Mouse (Mus musculus) hindbrain, embryonic 14.5 days (tissue): ENCODE measurements at regions not wholly inside any gene's neighbourhood (a gene's known extent, or its start where the extent isn't known, plus 50 kb on each side); places are given as distances from the start of the nearest gene placed in this dataset.

Experiments used
- ATAC-seq: fragments of 200-750 bp; cut with Nextera tagmentation; 2 replicates; pipeline ENCODE4 v1.8.0; 2017; ENCODE audit warnings: moderate number of reproducible peaks, mild to moderate bottlenecking, moderate TSS enrichment, moderate library complexity; ENCODE audit not compliant: low FRiP score
- DNase-seq: peaks from one replicate; pipeline ENCODE4 v3.0.0-alpha.2; 2015; ENCODE audit warnings: low spot score
- H3K27ac ChIP-seq: fragments of 300-500 bp; sonication (generic); 2 replicates; pipeline ENCODE4 v1.5.1; 2014; ENCODE audit warnings: mild to moderate bottlenecking, moderate library complexity
- H3K27me3 ChIP-seq: fragments of 300-500 bp; sonication (generic); 2 replicates; pipeline ENCODE4 v1.6.1; 2014; ENCODE audit warnings: mild to moderate bottlenecking, low read length, mixed read lengths; ENCODE audit not compliant: control insufficient read depth, insufficient read depth
- H3K36me3 ChIP-seq: fragments of 300-500 bp; sonication (generic); replicated peaks from 2 replicates; pipeline ENCODE4 v1.6.1; 2014; ENCODE audit not compliant: control insufficient read depth, insufficient read depth
- H3K4me1 ChIP-seq: fragments of 300-500 bp; sonication (generic); replicated peaks from 2 replicates; pipeline ENCODE4 v1.6.1; 2014; ENCODE audit warnings: antibody characterized with exemption, low read length, mixed read lengths; ENCODE audit not compliant: control insufficient read depth, insufficient read depth
- H3K4me2 ChIP-seq: fragments of 300-500 bp; sonication (generic); replicated peaks from 2 replicates; pipeline ENCODE4 v1.6.1; 2014; ENCODE audit warnings: mild to moderate bottlenecking, moderate library complexity
- H3K4me3 ChIP-seq: fragments of 300-500 bp; sonication (generic); replicated peaks from 2 replicates; pipeline ENCODE4 v1.5.1; 2014; ENCODE audit warnings: mild to moderate bottlenecking, low read length
- H3K9ac ChIP-seq: fragments of 300-500 bp; sonication (generic); 2 replicates; pipeline ENCODE4 v1.6.1; 2014
- H3K9me3 ChIP-seq: fragments of 300-500 bp; sonication (generic); 2 replicates; pipeline ENCODE4 v1.6.1; 2016; ENCODE audit warnings: low read length; ENCODE audit not compliant: control insufficient read depth
- WGBS: fragments of 180-500 bp; shearing (Covaris S2); extraction: QIAGEN DNeasy Blood & Tissue Kit; methylation state at CpG from one replicate; pipeline ENCODE4 v1.1.7; 2014; 5-methylcytosine and 5-hydroxymethylcytosine counted together

GRCm38 (mm10) chrX:92981141-92981540 is 305.1 kb upstream of the Arx start:
- ATAC-seq = no peak
- Histone ChIP-seq H3K27me3 (no peaks in the 10 kb centered on the region), H3K4me3 (no peak overlapping the region)

GRCm38 (mm10) chrX:93002236-93002976 is 283.8 kb upstream of the Arx start:
- H3K4me3 ChIP-seq = no peak overlapping the region
- H3K27ac ChIP-seq = no peak overlapping the region
- no peak overlapping the region for H3K4me2 ChIP-seq
- ATAC-seq = no peak
- no peak overlapping the region for H3K9ac ChIP-seq
- H3K4me1 ChIP-seq = no peaks in the 10 kb centered on the region
- H3K27me3 ChIP-seq = no peaks in the 10 kb centered on the region
- no peaks in the 10 kb centered on the region for H3K9me3 ChIP-seq
- no peak for DNase-seq
- H3K36me3 ChIP-seq = no peaks in the 10 kb centered on the region
- WGBS = 68% methylated on average over 9 of the region's 9 CpGs

More at GRCm38 (mm10) chrX:92981141-92981540, 305.1 kb upstream of the Arx start:
- Histone ChIP-seq H3K36me3 (no peaks in the 10 kb centered on the region), H3K9ac (no peak overlapping the region), H3K4me1 (no peaks in the 10 kb centered on the region), H3K4me2 (no peak overlapping the region), H3K27ac (no peak overlapping the region), H3K9me3 (no peaks in the 10 kb centered on the region)
- DNase-seq = no peak

GRCm38 (mm10) chrX:93006681-93007080 is 279.6 kb upstream of the Arx start:
- Histone ChIP-seq H3K4me3 (no peak overlapping the region), H3K4me2 (no peak overlapping the region), H3K36me3 (no peaks in the 10 kb centered on the region), H3K4me1 (no peaks in the 10 kb centered on the region), H3K9me3 (no peaks in the 10 kb centered on the region), H3K27me3 (no peaks in the 10 kb centered on the region), H3K9ac (no peak overlapping the region), H3K27ac (no peak overlapping the region)
- no peak for ATAC-seq
- 84% methylated on average over 2 of the region's 2 CpGs for WGBS
- DNase-seq = no peak

- H3K36me3 ChIP-seq = no peaks in the 10 kb centered on the region
- no peak for ATAC-seq
- DNase-seq = no peak
- no peak overlapping the region for H3K27ac ChIP-seq
- no peaks in the 10 kb centered on the region for H3K4me1 ChIP-seq
- 58% methylated on average over 2 of the region's 2 CpGs for WGBS
- H3K4me2 ChIP-seq = no peak overlapping the region
- H3K27me3 ChIP-seq = no peaks in the 10 kb centered on the region
- no peaks in the 10 kb centered on the region for H3K9me3 ChIP-seq
- no peak overlapping the region for H3K9ac ChIP-seq
- no peak overlapping the region for H3K4me3 ChIP-seq
Measured at GRCm38 (mm10) chrX:93011578-93011977, 274.7 kb upstream of the Arx start.

- H3K9ac ChIP-seq = no peak overlapping the region
- no peak overlapping the region for H3K27ac ChIP-seq
- 73% methylated on average over 3 of the region's 3 CpGs for WGBS
- H3K27me3 ChIP-seq = no peaks in the 10 kb centered on the region
- no peak for ATAC-seq
- H3K4me2 ChIP-seq = no peak overlapping the region
- no peaks in the 10 kb centered on the region for H3K9me3 ChIP-seq
- no peaks in the 10 kb centered on the region for H3K4me1 ChIP-seq
- no peak overlapping the region for H3K4me3 ChIP-seq
- H3K36me3 ChIP-seq = no peaks in the 10 kb centered on the region
- no peak for DNase-seq
Measured at GRCm38 (mm10) chrX:93016391-93016790, 269.9 kb upstream of the Arx start.

- Histone ChIP-seq H3K27ac (no peak overlapping the region), H3K4me3 (no peak overlapping the region), H3K36me3 (no peaks in the 10 kb centered on the region), H3K4me2 (no peak overlapping the region), H3K27me3 (no peaks in the 10 kb centered on the region), H3K9me3 (no peaks in the 10 kb centered on the region), H3K9ac (no peak overlapping the region), H3K4me1 (no peaks in the 10 kb centered on the region)
- ATAC-seq (no peak), DNase-seq (no peak)
- WGBS = 96% methylated on average over 1 of the region's 1 CpGs
Measured at GRCm38 (mm10) chrX:93041096-93041495, 245.1 kb upstream of the Arx start.

GRCm38 (mm10) chrX:93042736-93043135 is 243.5 kb upstream of the Arx start:
- H3K36me3 ChIP-seq = no peaks in the 10 kb centered on the region
- no peaks in the 10 kb centered on the region for H3K9me3 ChIP-seq
- no peaks in the 10 kb centered on the region for H3K4me1 ChIP-seq
- DNase-seq (no peak), ATAC-seq (no peak)
- no peak overlapping the region for H3K4me3 ChIP-seq
- no peaks in the 10 kb centered on the region for H3K27me3 ChIP-seq
- no peak overlapping the region for H3K27ac ChIP-seq
- H3K4me2 ChIP-seq = no peak overlapping the region
- no peak overlapping the region for H3K9ac ChIP-seq
- 68% methylated on average over 3 of the region's 3 CpGs for WGBS

- Histone ChIP-seq H3K4me2 (no peak overlapping the region), H3K36me3 (no peaks in the 10 kb centered on the region), H3K4me1 (no peaks in the 10 kb centered on the region), H3K9ac (no peak overlapping the region), H3K27me3 (no peaks in the 10 kb centered on the region), H3K27ac (no peak overlapping the region), H3K9me3 (no peaks in the 10 kb centered on the region), H3K4me3 (no peak overlapping the region)
- DNase-seq (no peak), ATAC-seq (no peak)
- 92% methylated on average over 1 of the region's 1 CpGs for WGBS
Measured at GRCm38 (mm10) chrX:93048967-93049754, 237.1 kb upstream of the Arx start.

- DNase-seq (no peak), ATAC-seq (no peak)
- H3K27ac ChIP-seq = no peak overlapping the region
- H3K4me2 ChIP-seq = no peak overlapping the region
- no peaks in the 10 kb centered on the region for H3K36me3 ChIP-seq
- no peak overlapping the region for H3K9ac ChIP-seq
- WGBS = 78% methylated on average over 3 of the region's 3 CpGs
- H3K9me3 ChIP-seq = no peaks in the 10 kb centered on the region
- no peaks in the 10 kb centered on the region for H3K4me1 ChIP-seq
- H3K27me3 ChIP-seq = no peaks in the 10 kb centered on the region
- H3K4me3 ChIP-seq = no peak overlapping the region
Measured at GRCm38 (mm10) chrX:93049755-93050143, 236.5 kb upstream of the Arx start.
